Mouse (Mus musculus) forebrain, embryonic 13.5 days (tissue): Measurements from ENCODE around the gene Lamtor2. TPM values are rescaled to one million over a fixed set of nuclear protein-coding genes. Genes with fewer than 3 reads are reported as not detected.
A peak's percentile ranks its signal among the peaks of the same experiment; 100 is the strongest.

ENCODE experiments used
- ATAC-seq: fragments of 200-750 bp; cut with Nextera tagmentation; 2 replicates; pipeline ENCODE4 v1.8.0; 2017
- H3K27ac ChIP-seq: fragments of 300-500 bp; sonication (generic); 2 replicates; pipeline ENCODE4 v1.5.1; 2015; ENCODE audit warnings: inconsistent platforms, mild to moderate bottlenecking, moderate library complexity
- H3K27me3 ChIP-seq: fragments of 300-500 bp; sonication (generic); 2 replicates; pipeline ENCODE4 v1.6.1; 2015; ENCODE audit warnings: mild to moderate bottlenecking, inconsistent platforms
- H3K36me3 ChIP-seq: fragments of 300-500 bp; sonication (generic); 2 replicates; pipeline ENCODE4 v1.6.1; 2015; ENCODE audit warnings: mild to moderate bottlenecking, inconsistent platforms; ENCODE audit not compliant: poor library complexity, severe bottlenecking
- H3K4me1 ChIP-seq: fragments of 300-500 bp; sonication (generic); 2 replicates; pipeline ENCODE4 v1.6.1; 2015; ENCODE audit warnings: inconsistent platforms
- H3K4me2 ChIP-seq: fragments of 300-500 bp; sonication (generic); 2 replicates; pipeline ENCODE4 v1.6.1; 2015; ENCODE audit warnings: inconsistent platforms, mild to moderate bottlenecking, moderate library complexity
- H3K4me3 ChIP-seq: fragments of 300-500 bp; sonication (generic); 2 replicates; pipeline ENCODE4 v1.5.1; 2015; ENCODE audit warnings: mild to moderate bottlenecking, inconsistent platforms
- H3K9ac ChIP-seq: fragments of 300-500 bp; sonication (generic); 2 replicates; pipeline ENCODE4 v1.6.1; 2015; ENCODE audit warnings: mild to moderate bottlenecking, inconsistent platforms
- H3K9me3 ChIP-seq: fragments of 300-500 bp; sonication (generic); replicated peaks from 2 replicates; pipeline ENCODE4 v1.6.1; 2016; ENCODE audit warnings: inconsistent platforms
- WGBS: fragments of 180-500 bp; shearing (Covaris S2); methylation state at CpG from one replicate; pipeline ENCODE4 v1.1.7; 2015; 5-methylcytosine and 5-hydroxymethylcytosine counted together
- microRNA counts: library from miRNA; unstranded; fragments of <30 nt; microRNA quantifications from one replicate; lab custom pipeline; 2016
- microRNA-seq: library from miRNA; unstranded; fragments of <30 nt; microRNA quantifications from one replicate; pipeline ENCODE4, GENCODE M21; 2016
- polyA plus RNA-seq: library from polyadenylated mRNA; unstranded; fragments of >200 nt; fragmentation: Nextera tagmentation; extraction: Ambion mirVana; gene quantifications from 2 replicates; pipeline ENCODE4 v1.2.1, GENCODE M21; 2015

The Lamtor2 gene
- polyA plus RNA-seq, 1 experiment from 2014 or later = 170 TPM

DNA sequence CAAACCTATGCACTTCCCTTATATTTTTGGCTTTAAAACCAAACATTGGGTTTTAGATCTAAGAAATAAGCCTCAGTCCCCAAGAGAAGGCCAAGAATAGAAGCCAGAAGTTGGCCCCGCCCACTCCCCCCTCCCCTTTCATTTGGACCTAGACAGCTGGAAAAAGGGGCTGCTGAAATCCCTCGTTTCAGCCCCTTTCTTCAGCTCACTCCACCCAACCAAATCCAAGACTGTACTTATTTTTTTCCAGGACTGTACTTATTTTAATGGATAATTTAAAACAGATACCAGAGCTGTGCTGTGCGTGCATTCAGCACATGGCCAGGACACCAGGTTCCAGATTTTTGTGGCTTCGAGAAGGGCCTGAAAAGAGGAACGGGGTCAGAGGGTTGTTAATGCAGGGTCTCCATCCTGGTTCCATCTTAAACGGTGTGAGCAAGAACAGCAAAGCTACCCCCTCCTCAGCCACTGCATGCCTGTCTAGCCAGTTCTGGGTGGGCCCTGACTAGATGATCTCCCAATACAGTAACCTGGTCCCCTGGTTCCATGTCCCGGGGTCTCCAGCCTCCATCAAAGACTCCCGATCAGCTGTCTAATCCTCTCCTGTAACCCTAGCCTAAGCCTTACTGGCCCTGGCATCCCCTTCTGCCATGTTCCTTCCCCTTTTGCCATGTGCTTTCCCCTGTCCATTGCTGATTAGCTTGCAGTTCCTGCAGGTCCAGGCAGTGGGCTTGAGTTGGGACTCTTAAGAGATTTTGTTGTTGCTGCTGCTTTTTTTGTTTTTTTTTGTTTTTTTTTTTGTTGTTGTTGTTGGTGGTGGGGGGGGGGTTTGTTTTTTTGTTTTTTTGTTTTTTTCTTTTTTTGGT, 48.8 kb downstream of the Lamtor2 start:
- Histone ChIP-seq H3K36me3 (no peaks in the 10 kb centered on the region), H3K4me1 (peaks cover 22% of the 10 kb centered on the region), H3K27ac (no peak overlapping the region), H3K4me3 (no peak overlapping the region), H3K9me3 (no peaks in the 10 kb centered on the region), H3K9ac (no peak overlapping the region), H3K4me2 (no peak overlapping the region), H3K27me3 (peaks cover 26% of the 10 kb centered on the region)
- 50% methylated on average over 8 of the region's 8 CpGs for WGBS
- ATAC-seq = no peak

DNA sequence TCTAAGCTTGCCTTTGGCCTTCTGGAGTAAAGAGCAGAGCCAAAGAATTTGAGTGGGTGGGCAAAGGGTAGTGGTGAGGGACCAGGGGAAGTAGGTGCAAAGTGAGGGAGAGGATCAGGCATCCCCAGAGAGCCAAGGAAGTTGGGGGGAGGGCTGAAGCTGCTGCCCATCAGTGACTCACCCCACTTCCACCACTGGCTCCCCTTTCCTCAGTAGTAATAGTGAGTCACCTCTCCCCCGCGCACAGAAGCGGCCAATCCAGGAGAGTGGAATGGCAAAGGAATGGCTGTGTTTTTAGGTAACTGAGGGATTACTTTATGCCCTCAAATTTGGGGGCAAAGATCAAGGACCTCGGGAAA, 49.4 kb downstream of the Lamtor2 start:
- no peak for ATAC-seq

DNA sequence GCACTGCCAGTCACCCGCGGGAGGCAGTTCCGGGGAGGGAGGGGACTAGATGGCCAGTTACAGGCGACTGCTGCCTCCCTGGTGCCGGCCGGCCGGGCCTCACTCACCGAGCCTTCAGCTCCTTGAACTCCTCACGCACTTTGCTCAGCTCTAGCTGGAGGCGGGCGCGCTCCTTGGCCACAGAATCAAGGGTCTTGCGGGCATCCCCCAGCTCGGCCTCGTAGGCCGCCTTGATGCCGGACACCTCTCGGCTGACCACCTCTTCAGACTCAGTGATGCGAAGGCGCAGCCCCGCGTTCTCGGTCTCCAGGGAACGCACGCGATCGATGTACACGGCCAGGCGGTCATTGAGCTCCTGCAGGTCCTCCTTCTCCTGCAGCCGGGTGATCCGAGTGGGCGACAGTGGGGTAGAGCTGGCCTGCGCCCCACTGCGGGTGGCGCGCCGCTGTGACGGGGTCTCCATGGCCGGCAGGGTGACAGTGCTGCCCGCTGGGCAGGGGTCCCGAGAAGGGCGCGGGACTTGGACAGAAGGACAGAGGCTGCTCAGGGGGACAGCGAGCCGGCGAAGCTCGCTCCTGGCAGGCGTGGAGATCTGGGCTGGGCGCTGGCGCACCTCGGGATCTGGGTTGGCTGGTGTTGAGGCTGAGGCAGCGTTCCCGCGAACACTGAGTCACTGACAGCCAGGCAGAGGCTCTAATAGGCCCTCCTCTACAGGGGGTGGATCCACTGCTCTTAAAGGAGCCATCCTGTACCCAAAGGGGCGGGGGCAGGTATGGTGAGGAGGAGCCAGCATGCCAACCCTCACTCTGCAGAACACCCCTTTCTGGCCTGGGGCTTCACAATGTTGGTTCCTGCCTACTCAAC, 50.0 kb downstream of the Lamtor2 start:
- Histone ChIP-seq H3K4me3 (peak overlapping the region; percentile 59), H3K27ac (0 out of 2 replicates have a peak overlapping the region, but pooled peaks have one; percentile 11), H3K27me3 (peaks cover 26% of the 10 kb centered on the region), H3K9ac (peak overlapping the region; percentile 82), H3K4me1 (peaks cover 22% of the 10 kb centered on the region), H3K4me2 (peak overlapping the region; percentile 98), H3K9me3 (no peaks in the 10 kb centered on the region), H3K36me3 (no peaks in the 10 kb centered on the region)
- under 1% methylated on average over 54 of the region's 55 CpGs for WGBS
- ATAC-seq = peak; percentile 93

More for the DNA sequence above, 49.4 kb downstream of the Lamtor2 start:
- 11% methylated on average over 4 of the region's 4 CpGs for WGBS
- Histone ChIP-seq H3K9ac (peak overlapping the region; percentile 82; the same call in 1 of the 2 replicates), H3K4me1 (peaks cover 22% of the 10 kb centered on the region), H3K27me3 (peaks cover 26% of the 10 kb centered on the region), H3K36me3 (no peaks in the 10 kb centered on the region), H3K4me2 (peak overlapping the region; percentile 98), H3K9me3 (no peaks in the 10 kb centered on the region), H3K4me3 (peak overlapping the region; percentile 59), H3K27ac (no peak overlapping the region)

DNA sequence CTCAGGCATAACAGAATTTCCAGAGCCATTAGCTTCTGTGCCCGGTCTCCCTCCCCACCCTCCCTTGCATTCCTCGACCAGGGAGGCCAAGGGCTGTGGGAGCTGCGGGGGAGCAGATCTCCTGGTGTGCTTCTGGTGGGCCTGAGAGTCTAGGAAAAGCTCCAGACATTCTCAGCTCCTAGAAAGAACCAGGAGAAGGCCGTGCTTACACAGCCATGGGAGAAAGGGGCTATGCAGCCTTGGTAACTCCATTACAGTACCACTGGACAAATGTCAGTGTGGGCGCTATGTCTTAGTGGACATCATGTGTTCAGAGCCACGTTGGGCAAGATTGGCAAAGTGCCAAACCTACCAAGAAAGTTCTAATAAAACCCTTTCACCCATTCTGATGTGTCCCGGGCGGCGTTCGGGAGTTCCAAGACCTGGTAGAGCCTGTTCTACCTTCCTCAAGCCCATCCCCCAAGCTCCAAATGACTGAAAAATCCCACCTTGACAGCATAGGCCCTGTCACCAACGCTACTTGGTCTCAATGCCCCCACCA, 50.8 kb downstream of the Lamtor2 start:
- no peaks in the 10 kb centered on the region for H3K36me3 ChIP-seq
- H3K27ac ChIP-seq = no peak overlapping the region
- H3K9ac ChIP-seq = peak overlapping the region; percentile 82
- peak; percentile 5; the same call in 1 of the 2 replicates for ATAC-seq
- H3K4me2 ChIP-seq = peak overlapping the region; percentile 98
- H3K9me3 ChIP-seq = no peaks in the 10 kb centered on the region
- 16% methylated on average over 11 of the region's 11 CpGs for WGBS
- H3K4me3 ChIP-seq = peak overlapping the region; percentile 59
- peaks cover 22% of the 10 kb centered on the region for H3K4me1 ChIP-seq
- H3K27me3 ChIP-seq = peaks cover 26% of the 10 kb centered on the region

DNA sequence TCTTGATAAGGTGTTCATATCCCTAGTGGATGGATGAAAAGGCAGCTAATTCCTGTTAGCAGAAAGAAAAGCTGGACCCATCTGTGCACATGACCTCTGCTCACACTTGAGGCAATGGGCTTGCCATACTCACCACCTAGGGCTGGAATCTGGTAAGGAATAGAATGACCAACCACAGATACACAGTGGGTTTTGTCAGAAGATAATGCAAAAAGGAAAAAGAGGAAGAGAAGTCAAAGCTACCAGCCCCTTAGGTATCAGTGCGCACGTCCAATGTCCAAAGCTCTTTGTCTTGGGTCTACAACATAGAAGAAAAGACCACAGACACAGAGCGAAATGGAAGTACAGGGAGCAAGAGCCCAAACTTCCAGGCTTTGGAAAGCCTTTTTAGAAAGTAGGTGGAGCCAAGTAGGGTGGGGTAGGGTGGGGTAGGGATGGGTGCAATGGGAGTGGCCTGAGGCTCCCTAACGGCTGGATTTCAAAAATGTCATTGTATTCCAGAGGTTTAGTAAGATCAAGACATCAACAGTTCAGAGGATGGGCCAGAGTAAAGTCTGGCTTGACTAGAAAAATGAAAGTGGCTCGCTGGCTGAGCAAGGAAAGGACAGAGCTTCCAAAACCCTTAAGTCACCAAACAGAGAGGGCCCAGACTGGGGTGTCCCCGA, 51.4 kb downstream of the Lamtor2 start:
- H3K4me3 ChIP-seq = 0 out of 2 replicates have a peak overlapping the region, but pooled peaks have one; percentile 59
- 54% methylated on average over 6 of the region's 6 CpGs for WGBS
- H3K27ac ChIP-seq = no peak overlapping the region
- peaks cover 26% of the 10 kb centered on the region for H3K27me3 ChIP-seq
- no peak overlapping the region for H3K9ac ChIP-seq
- H3K4me1 ChIP-seq = peaks cover 22% of the 10 kb centered on the region
- H3K36me3 ChIP-seq = no peaks in the 10 kb centered on the region
- no peak for ATAC-seq
- peak overlapping the region; percentile 98 for H3K4me2 ChIP-seq
- H3K9me3 ChIP-seq = no peaks in the 10 kb centered on the region

DNA sequence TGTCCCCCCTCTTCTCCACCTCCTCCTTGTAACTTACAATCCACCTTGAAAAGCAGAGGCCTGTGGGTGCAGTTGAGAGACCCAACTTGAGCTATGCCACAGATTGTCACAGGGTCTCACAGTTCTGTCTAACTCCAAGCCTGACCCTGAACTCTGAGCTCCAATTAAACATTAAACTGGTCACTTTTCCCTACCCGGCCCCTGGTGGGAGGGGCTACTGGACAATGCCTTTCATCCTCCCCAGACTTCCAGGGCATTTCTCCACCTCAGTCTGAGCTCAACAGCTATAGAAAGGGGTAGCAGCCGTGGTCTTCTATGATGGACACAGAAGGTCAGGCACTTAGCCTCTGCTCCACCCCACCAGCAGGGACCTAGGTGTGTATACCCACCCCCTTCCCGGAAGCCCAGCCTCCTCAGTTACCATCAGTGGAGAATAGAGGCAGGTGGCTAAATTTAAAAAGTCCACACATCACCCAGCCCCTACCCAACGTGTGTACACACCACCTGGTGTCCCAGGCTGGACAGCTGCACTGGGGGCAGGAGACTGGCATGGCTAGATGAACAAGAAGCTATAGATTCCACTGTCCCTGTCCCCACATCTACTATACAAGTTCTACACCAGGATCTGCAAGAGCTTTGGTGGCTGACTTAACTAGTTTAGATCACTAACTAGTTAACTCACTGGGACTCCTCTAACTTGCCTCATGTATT, 52.1 kb downstream of the Lamtor2 start:
- WGBS = 48% methylated on average over 4 of the region's 4 CpGs
- Histone ChIP-seq H3K4me2 (no peak overlapping the region), H3K27me3 (peaks cover 26% of the 10 kb centered on the region), H3K9ac (no peak overlapping the region), H3K36me3 (no peaks in the 10 kb centered on the region), H3K27ac (no peak overlapping the region), H3K9me3 (no peaks in the 10 kb centered on the region), H3K4me1 (peaks cover 22% of the 10 kb centered on the region), H3K4me3 (no peak overlapping the region)
- ATAC-seq = no peak

DNA sequence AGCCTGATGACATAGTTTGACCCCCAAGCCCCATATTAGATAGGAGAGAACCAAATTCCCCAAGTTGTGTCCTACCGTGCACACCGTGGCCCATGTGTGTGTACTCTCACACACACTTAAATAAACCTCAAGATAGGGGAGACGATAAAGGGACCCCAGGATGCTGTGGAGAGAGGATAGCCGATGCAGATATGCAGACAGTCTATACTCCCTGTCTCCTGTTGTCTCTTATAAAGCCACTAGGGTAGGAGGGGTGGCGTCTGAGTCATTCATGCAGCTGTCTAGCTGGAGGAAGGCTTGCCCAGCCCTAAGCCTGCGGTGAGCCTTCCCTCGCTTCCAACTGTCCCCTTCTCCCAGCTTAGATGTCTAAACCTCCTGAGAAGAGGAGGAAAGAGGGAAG, 52.8 kb downstream of the Lamtor2 start:
- ATAC-seq = no peak
- Histone ChIP-seq H3K27me3 (peaks cover 26% of the 10 kb centered on the region), H3K4me3 (no peak overlapping the region), H3K36me3 (no peaks in the 10 kb centered on the region), H3K27ac (no peak overlapping the region), H3K4me2 (no peak overlapping the region), H3K4me1 (peaks cover 22% of the 10 kb centered on the region), H3K9me3 (no peaks in the 10 kb centered on the region), H3K9ac (no peak overlapping the region)
- 87% methylated on average over 7 of the region's 7 CpGs for WGBS

MicroRNAs encoded within 50 kb of the gene (microRNA counts, 519-probe panel; counts per million panel counts)
- 177 counts per million, percentile 53 among the panel's probes with 10 or more counts for microRNA mmu-miR-1905 (lab: Ali Mortazavi, UCI)

Small RNA genes within 50 kb of the gene (microRNA-seq; reads per million reads assigned to microRNA genes)
- gene Mir1905 = not detected

Other genes with a start within 250 kb of the Lamtor2 start
- 82.5 and 100 TPM in 2 replicates for gene Glmp, start 228.1 kb downstream of the Lamtor2 start, polyA plus RNA-seq
- 2.4 and 3.0 TPM in 2 replicates for gene Tmem79, start 216.9 kb downstream of the Lamtor2 start, polyA plus RNA-seq
- 62.6 and 64.0 TPM in 2 replicates for gene Smg5, start 216.8 kb downstream of the Lamtor2 start, polyA plus RNA-seq
- 0.81 and 1.0 TPM in 2 replicates for gene Paqr6, start 188.5 kb downstream of the Lamtor2 start, polyA plus RNA-seq
- not detected in 2 replicates for gene Bglap3, start 180.3 kb downstream of the Lamtor2 start, polyA plus RNA-seq
- not detected in 2 replicates for gene Bglap2, start 174.4 kb downstream of the Lamtor2 start, polyA plus RNA-seq
- gene Bglap, start 168.6 kb downstream of the Lamtor2 start, polyA plus RNA-seq = 0.54 TPM in 1 of 2 replicates, not detected in the other
- gene Pmf1, start 142.7 kb downstream of the Lamtor2 start, polyA plus RNA-seq = 107 TPM in 2 replicates
- gene Slc25a44, start 127.9 kb downstream of the Lamtor2 start, polyA plus RNA-seq = 23.0 and 26.2 TPM in 2 replicates
- 13.7 and 16.7 TPM in 2 replicates for gene Sema4a, start 91.9 kb downstream of the Lamtor2 start, polyA plus RNA-seq
- 12.1 and 15.5 TPM in 2 replicates for gene Lmna, start 43.1 kb downstream of the Lamtor2 start, polyA plus RNA-seq
- gene Mex3a, start 20.7 kb downstream of the Lamtor2 start, polyA plus RNA-seq = 51.5 and 52.6 TPM in 2 replicates
- not detected in 2 replicates for gene Rab25, start 4.8 kb downstream of the Lamtor2 start, polyA plus RNA-seq
- gene Ubqln4, start 684 bp upstream of the Lamtor2 start, polyA plus RNA-seq = 43.5 and 47.5 TPM in 2 replicates
- gene Ssr2, start 22.8 kb upstream of the Lamtor2 start, polyA plus RNA-seq = 139 and 143 TPM in 2 replicates
- gene Arhgef2, start 52.9 kb upstream of the Lamtor2 start, polyA plus RNA-seq = 151 and 162 TPM in 2 replicates
- gene Rxfp4, start 100.1 kb upstream of the Lamtor2 start, polyA plus RNA-seq = not detected in 2 replicates
- 97.8 and 102 TPM in 2 replicates for gene Khdc4, start 132.7 kb upstream of the Lamtor2 start, polyA plus RNA-seq
- 49.5 and 52.6 TPM in 2 replicates for gene Rit1, start 163.8 kb upstream of the Lamtor2 start, polyA plus RNA-seq
- gene Syt11, start 222.1 kb upstream of the Lamtor2 start, polyA plus RNA-seq = 218 and 237 TPM in 2 replicates